Mouse (Mus musculus) brain, embryonic 14.5 days (tissue): ENCODE measurements at regions not wholly inside any gene's neighbourhood (a gene's known extent, or its start where the extent isn't known, plus 50 kb on each side); places are given as distances from the start of the nearest gene placed in this dataset.

Experiments used
- CTCF ChIP-seq: fragments of 200-500 bp; IDR thresholded peaks from 2 replicates; pipeline ENCODE4 v1.5.1; 2012; ENCODE audit warnings: inconsistent platforms, mild to moderate bottlenecking, moderate library complexity, borderline replicate concordance; ENCODE audit not compliant: insufficient read depth, insufficient read length; ENCODE audit errors: extremely low read depth
- POLR2A ChIP-seq: fragments of 200-500 bp; IDR thresholded peaks from 2 replicates; pipeline ENCODE4 v1.6.1; 2012; ENCODE audit warnings: mild to moderate bottlenecking, inconsistent platforms, borderline replicate concordance; ENCODE audit not compliant: poor library complexity, insufficient read depth, insufficient read length, severe bottlenecking; ENCODE audit errors: extremely low read depth

- TF ChIP-seq POLR2A (no peak), CTCF (no peak)
Observed at GRCm38 (mm10) chr14:108022551-108022950, 891.4 kb downstream of the Slitrk1 start.
